Mouse (Mus musculus) MEL (cell line): ENCODE measurements around the gene Tmem186.

ENCODE experiments used
- BHLHE40 ChIP-seq: IDR thresholded peaks from 2 replicates; pipeline ENCODE4 v1.6.1; 2012; ENCODE audit warnings: low read depth, mild to moderate bottlenecking, inconsistent platforms, low read length, improper control_type of control experiment, borderline replicate concordance
- CHD2 ChIP-seq: IDR thresholded peaks from 2 replicates; pipeline ENCODE4 v1.6.1; 2011; ENCODE audit warnings: low read length, improper control_type of control experiment
- CTCF ChIP-seq, 3 experiments: IDR thresholded peaks in 2 of 3; conservative IDR thresholded peaks in 1 of 3; 2 replicates each; pipeline ENCODE4 v1.5.1; 2011 to 2012; ENCODE audit warnings: low read length in 3 of 3, low read depth in 2 of 3, mild to moderate bottlenecking in 2 of 3, improper control_type of control experiment in 1 of 3, inconsistent platforms in 1 of 3, mixed read lengths in 1 of 3, moderate library complexity in 1 of 3; ENCODE audit not compliant: control insufficient read depth in 1 of 3, insufficient read depth in 1 of 3, poor library complexity in 1 of 3, severe bottlenecking in 1 of 3
- EP300 ChIP-seq, 2 experiments: IDR thresholded peaks; 2 replicates each; pipeline ENCODE4 v1.6.1; 2011; ENCODE audit warnings: improper control_type of control experiment in 2 of 2, low read length in 2 of 2, low read depth in 1 of 2, mild to moderate bottlenecking in 1 of 2
- GATA1 ChIP-seq: IDR thresholded peaks from 2 replicates; pipeline ENCODE4 v1.6.1; 2011; ENCODE audit warnings: low read depth, low read length, improper control_type of control experiment
- JUND ChIP-seq: IDR thresholded peaks from 2 replicates; pipeline ENCODE4 v1.6.1; 2011; ENCODE audit warnings: low read depth, mild to moderate bottlenecking, improper control_type of control experiment, low read length
- MYC ChIP-seq: IDR thresholded peaks from 2 replicates; pipeline ENCODE4 v1.6.1; 2011; ENCODE audit warnings: low read depth, mild to moderate bottlenecking, low read length, improper control_type of control experiment, moderate library complexity
- TBP ChIP-seq: IDR thresholded peaks from 2 replicates; pipeline ENCODE4 v1.8.0; 2011; ENCODE audit warnings: low read depth, low read length, improper control_type of control experiment

- no peak for TF ChIP-seq CTCF (IDR thresholded peaks at IDR 0.05 in 2 of 3, conservative IDR thresholded peaks at IDR 0.05 in 1 of 3; ENCODE audit: control insufficient read depth in 1 of 3, insufficient read depth in 1 of 3, low read depth in 2 of 3, low read length in 3 of 3, poor library complexity in 1 of 3, severe bottlenecking in 1 of 3)
- TF ChIP-seq CHD2, result no peak
- TF ChIP-seq TBP, result no peak
- TF ChIP-seq JUND, result no peak
- no peak for TF ChIP-seq EP300 (IDR thresholded peaks at IDR 0.05; ENCODE audit: low read depth in 1 of 2, low read length in 2 of 2)
- no peak for TF ChIP-seq GATA1
- no peak for TF ChIP-seq BHLHE40
- TF ChIP-seq MYC, result no peak
Observed at GRCm38 (mm10) chr16:8685087-8685486, 47.6 kb upstream of the Tmem186 start.
